Mouse (Mus musculus) adrenal gland, postnatal 14 days (tissue): ENCODE data around the gene Glra4. TPM values are rescaled to one million over a fixed set of nuclear protein-coding genes. Genes with fewer than 3 reads are reported as not detected.

ENCODE experiments used
- DNase-seq: peaks from one replicate; pipeline ENCODE4 v3.0.0; 2021; ENCODE audit warnings: mixed read lengths
- long read RNA-seq, 2 experiments: library from polyadenylated mRNA; stranded (forward); transcript quantifications; one replicate each; pipeline ENCODE4 v2.0.0; 2021
- total RNA-seq: library from RNA; stranded (reverse); gene quantifications from 2 replicates; pipeline ENCODE4 v1.2.3, GENCODE M21; 2021

The Glra4 gene
- total RNA-seq: not detected in 2 replicates
- long read RNA-seq, experiment 1, partial matches to known transcripts: 0 of 1 reads
- long read RNA-seq, experiment 1, other reads (novel, unspliced or antisense): 1 of 1 reads
- long read RNA-seq, experiment 2: 0 reads

GRCm38 (mm10) chrX:136780041-136780440 is at the start of gene Glra4:
Gene Glra4, minus strand, starts transcription at chrX:136780141.
- no peak for DNase-seq

- no peak for DNase-seq
Measured at GRCm38 (mm10) chrX:136828610-136829009, 48.7 kb upstream of the Glra4 start.

- DNase-seq: no peak
Measured at GRCm38 (mm10) chrX:136825016-136825415, 45.1 kb upstream of the Glra4 start.

GRCm38 (mm10) chrX:136822371-136822770 is 42.4 kb upstream of the Glra4 start, which contains the start of gene Plp1:
Gene Plp1, plus strand, starts transcription at chrX:136822671.
- no peak for DNase-seq

GRCm38 (mm10) chrX:136820250-136820649 is 40.3 kb upstream of the Glra4 start:
- peak; percentile 73 for DNase-seq

GRCm38 (mm10) chrX:136819752-136820151 is 39.8 kb upstream of the Glra4 start:
- peak; percentile 38 for DNase-seq

GRCm38 (mm10) chrX:136797223-136797622 is 17.3 kb upstream of the Glra4 start:
- DNase-seq: no peak

GRCm38 (mm10) chrX:136789446-136789845 is 9.5 kb upstream of the Glra4 start:
- DNase-seq: no peak

GRCm38 (mm10) chrX:136779262-136779661 is 679 bp downstream of the Glra4 start:
- no peak for DNase-seq

- DNase-seq: no peak
Measured at GRCm38 (mm10) chrX:136778046-136778445, 1.9 kb downstream of the Glra4 start.

- DNase-seq: peak; percentile 11
Measured at GRCm38 (mm10) chrX:136773035-136773434, 6.9 kb downstream of the Glra4 start.

GRCm38 (mm10) chrX:136761103-136762074 is 18.6 kb downstream of the Glra4 start:
- DNase-seq: no peak

GRCm38 (mm10) chrX:136755464-136755863 is 24.5 kb downstream of the Glra4 start:
- DNase-seq: no peak

- no peak for DNase-seq
Measured at GRCm38 (mm10) chrX:136749329-136749728, 30.6 kb downstream of the Glra4 start.

- no peak for DNase-seq
Measured at GRCm38 (mm10) chrX:136744663-136745062, 35.3 kb downstream of the Glra4 start.

GRCm38 (mm10) chrX:136743459-136743858 is 36.5 kb downstream of the Glra4 start, which contains the start of gene Morf4l2:
Gene Morf4l2, minus strand, starts transcription at chrX:136743690.
- DNase-seq: no peak

GRCm38 (mm10) chrX:136742661-136743103 is 37.3 kb downstream of the Glra4 start:
- DNase-seq: peak; percentile 69

- DNase-seq: no peak
Measured at GRCm38 (mm10) chrX:136742241-136742640, 37.7 kb downstream of the Glra4 start.

GRCm38 (mm10) chrX:136741651-136742201 is 38.2 kb downstream of the Glra4 start:
- DNase-seq: peak; percentile 89

GRCm38 (mm10) chrX:136740791-136741650 is 38.9 kb downstream of the Glra4 start:
- peak; percentile 92 for DNase-seq

- no peak for DNase-seq
Measured at GRCm38 (mm10) chrX:136740087-136740790, 39.7 kb downstream of the Glra4 start.
